Mouse (Mus musculus): ENCODE measurements around the gene Aatk.

Gene Aatk

GRCm38 (mm10) chr11:120053846-120054245, 6.9 kb upstream of the Aatk start:
- in situ Hi-C loops (cut with MboI, MseI): no loop called here

GRCm38 (mm10) chr11:120052274-120052673, 5.3 kb upstream of the Aatk start:
- in situ Hi-C loops (cut with MboI, MseI): no loop called here

GRCm38 (mm10) chr11:120051124-120051811, 4.3 kb upstream of the Aatk start:
- in situ Hi-C loops (cut with MboI, MseI): no loop called here

- in situ Hi-C loops (cut with MboI, MseI): no loop called here
Measured at GRCm38 (mm10) chr11:120049067-120049466, 2.1 kb upstream of the Aatk start.

- in situ Hi-C loops (cut with MboI, MseI): no loop called here
Measured at GRCm38 (mm10) chr11:120048252-120048556, 1.2 kb upstream of the Aatk start.

- in situ Hi-C loops (cut with MboI, MseI): no loop called here
Measured at GRCm38 (mm10) chr11:120047531-120048251, 724 bp upstream of the Aatk start.

- in situ Hi-C loops (cut with MboI, MseI): no loop called here
Measured at GRCm38 (mm10) chr11:120045839-120046552, 971 bp downstream of the Aatk start.

- in situ Hi-C loops (cut with MboI, MseI): no loop called here
Measured at GRCm38 (mm10) chr11:120045341-120045740, 1.6 kb downstream of the Aatk start.

- in situ Hi-C loops (cut with MboI, MseI): no loop called here
Measured at GRCm38 (mm10) chr11:120042141-120042838, 4.7 kb downstream of the Aatk start.

- in situ Hi-C loops (cut with MboI, MseI): no loop called here
Measured at GRCm38 (mm10) chr11:120041191-120042123, 5.5 kb downstream of the Aatk start.

GRCm38 (mm10) chr11:120040440-120040839, 6.5 kb downstream of the Aatk start:
- in situ Hi-C loops (cut with MboI, MseI): no loop called here

- in situ Hi-C loops (cut with MboI, MseI): no loop called here
Measured at GRCm38 (mm10) chr11:120039581-120039980, 7.4 kb downstream of the Aatk start.

- in situ Hi-C loops (cut with MboI, MseI): no loop called here
Measured at GRCm38 (mm10) chr11:120034762-120035161, 12.2 kb downstream of the Aatk start.

- in situ Hi-C loops (cut with MboI, MseI): no loop called here
Measured at GRCm38 (mm10) chr11:120034306-120034705, 12.7 kb downstream of the Aatk start.

GRCm38 (mm10) chr11:120033473-120033872, 13.5 kb downstream of the Aatk start:
- in situ Hi-C loops (cut with MboI, MseI): no loop called here

GRCm38 (mm10) chr11:120032052-120032451, 14.9 kb downstream of the Aatk start:
- in situ Hi-C loops (cut with MboI, MseI): no loop called here

- in situ Hi-C loops (cut with MboI, MseI): no loop called here
Measured at GRCm38 (mm10) chr11:120030145-120030901, 16.6 kb downstream of the Aatk start.

GRCm38 (mm10) chr11:120029431-120030144, 17.4 kb downstream of the Aatk start:
- in situ Hi-C loops (cut with MboI, MseI): no loop called here

- in situ Hi-C loops (cut with MboI, MseI): no loop called here
Measured at GRCm38 (mm10) chr11:120028319-120029092, 18.5 kb downstream of the Aatk start.

Data from regulatory T cell (primary cell).